Mouse (Mus musculus) C2C12 (cell line): ENCODE results near the gene Tmem63b.

ENCODE experiments used
- CTCF ChIP-seq: IDR thresholded peaks from one replicate; pipeline ENCODE4 v1.5.1; 2011; ENCODE audit not compliant: control insufficient read depth, insufficient read depth, insufficient read length
- MAX ChIP-seq: IDR thresholded peaks from one replicate; pipeline ENCODE4 v1.6.1; 2011; ENCODE audit warnings: mild to moderate bottlenecking, control low read depth
- MYOD1 ChIP-seq: IDR thresholded peaks from one replicate; pipeline ENCODE4 v1.6.1; 2011; ENCODE audit warnings: low read depth; ENCODE audit not compliant: control insufficient read depth, insufficient read length
- USF1 ChIP-seq: IDR thresholded peaks from one replicate; pipeline ENCODE4 v1.6.1; 2011; ENCODE audit warnings: low read depth, mild to moderate bottlenecking, control low read depth, moderate library complexity

- TF ChIP-seq MYOD1, result no peak
- TF ChIP-seq USF1, result no peak
- no peak for TF ChIP-seq MAX
- no peak for TF ChIP-seq CTCF
Measured at GRCm38 (mm10) chr17:45733038-45733734, 46.5 kb upstream of the Tmem63b start.
